Mouse (Mus musculus): ENCODE data around the gene Prkce. TPM values are rescaled to one million over a fixed set of nuclear protein-coding genes. Genes with fewer than 3 reads are reported as not detected.

Prkce gene
- polyA plus RNA-seq, 1 experiment from 2014 or later = 5.2 TPM

DNA sequence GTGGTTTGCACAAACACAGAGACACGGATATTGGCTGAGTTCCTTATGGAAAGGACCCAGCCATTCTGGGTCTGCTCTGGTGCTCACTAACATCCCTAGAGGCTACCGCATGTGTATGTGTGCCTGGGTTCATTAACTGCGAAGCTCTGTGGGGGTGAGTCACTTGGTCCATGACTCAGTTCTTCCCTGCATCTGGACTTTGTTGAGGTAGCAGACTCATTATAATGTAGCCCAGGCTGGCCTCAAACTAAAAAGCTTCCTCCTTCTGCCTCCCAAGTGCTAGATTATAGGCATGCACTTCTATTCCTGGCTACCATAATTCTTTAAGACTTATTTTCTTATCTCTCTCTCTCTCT lies 286.7 kb downstream of the Prkce start:
- Histone ChIP-seq H3K9ac (ENCODE audit: low read depth, low read length) (no peak overlapping the region), H3K9me3 (ENCODE audit: control insufficient read depth) (no peaks in the 10 kb centered on the region), H3K36me3 (ENCODE audit: control insufficient read depth, insufficient read depth) (no peaks in the 10 kb centered on the region), H3K4me2 (replicated peaks; ENCODE audit: low read depth) (peak overlapping the region; percentile 21; the same call in 1 of the 2 replicates), H3K4me3 (ENCODE audit: low read depth, low read length) (no peak overlapping the region), H3K27me3 (replicated peaks; ENCODE audit: control insufficient read depth, insufficient read depth, low read length) (no peaks in the 10 kb centered on the region), H3K27ac (ENCODE audit: low read depth, low read length) (0 out of 2 replicates have a peak overlapping the region, but pooled peaks have one; percentile 1), H3K4me1 (replicated peaks; ENCODE audit: control insufficient read depth, insufficient read depth, low read length) (no peaks in the 10 kb centered on the region)
- TF ChIP-seq CTCF (IDR thresholded peaks at IDR 0.05; ENCODE audit: low read depth) = no peak
- WGBS = 63% methylated on average over 3 of the region's 3 CpGs
- ATAC-seq = no peak

DNA sequence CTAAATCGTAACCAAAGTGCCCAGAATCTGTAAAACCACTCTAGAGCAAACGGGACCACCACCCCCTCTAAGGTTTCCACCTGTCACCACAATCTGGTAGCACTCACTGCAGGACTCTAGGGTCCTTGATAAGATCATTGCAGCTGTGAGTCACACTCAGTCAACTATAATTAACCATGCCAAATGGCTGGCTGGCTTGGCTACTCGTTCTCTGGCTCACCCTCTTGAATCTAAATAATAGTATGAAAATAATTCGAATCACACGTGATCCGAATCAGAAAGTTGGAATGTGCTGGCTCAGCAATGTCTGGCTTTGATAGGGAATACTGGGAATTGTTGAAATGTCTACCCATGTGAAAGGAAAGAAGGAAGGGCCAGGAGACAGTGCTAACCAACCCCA lies 288.9 kb downstream of the Prkce start:
- Histone ChIP-seq H3K4me2 (replicated peaks; ENCODE audit: low read depth) (no peak overlapping the region), H3K9ac (ENCODE audit: low read depth, low read length) (no peak overlapping the region), H3K4me3 (ENCODE audit: low read depth, low read length) (no peak overlapping the region), H3K36me3 (ENCODE audit: control insufficient read depth, insufficient read depth) (no peaks in the 10 kb centered on the region), H3K27me3 (replicated peaks; ENCODE audit: control insufficient read depth, insufficient read depth, low read length) (no peaks in the 10 kb centered on the region), H3K9me3 (ENCODE audit: control insufficient read depth) (no peaks in the 10 kb centered on the region), H3K27ac (ENCODE audit: low read depth, low read length) (no peak overlapping the region), H3K4me1 (replicated peaks; ENCODE audit: control insufficient read depth, insufficient read depth, low read length) (no peaks in the 10 kb centered on the region)
- ATAC-seq = no peak
- 78% methylated on average over 6 of the region's 6 CpGs for WGBS
- no peak for TF ChIP-seq CTCF (IDR thresholded peaks at IDR 0.05; ENCODE audit: low read depth)

DNA sequence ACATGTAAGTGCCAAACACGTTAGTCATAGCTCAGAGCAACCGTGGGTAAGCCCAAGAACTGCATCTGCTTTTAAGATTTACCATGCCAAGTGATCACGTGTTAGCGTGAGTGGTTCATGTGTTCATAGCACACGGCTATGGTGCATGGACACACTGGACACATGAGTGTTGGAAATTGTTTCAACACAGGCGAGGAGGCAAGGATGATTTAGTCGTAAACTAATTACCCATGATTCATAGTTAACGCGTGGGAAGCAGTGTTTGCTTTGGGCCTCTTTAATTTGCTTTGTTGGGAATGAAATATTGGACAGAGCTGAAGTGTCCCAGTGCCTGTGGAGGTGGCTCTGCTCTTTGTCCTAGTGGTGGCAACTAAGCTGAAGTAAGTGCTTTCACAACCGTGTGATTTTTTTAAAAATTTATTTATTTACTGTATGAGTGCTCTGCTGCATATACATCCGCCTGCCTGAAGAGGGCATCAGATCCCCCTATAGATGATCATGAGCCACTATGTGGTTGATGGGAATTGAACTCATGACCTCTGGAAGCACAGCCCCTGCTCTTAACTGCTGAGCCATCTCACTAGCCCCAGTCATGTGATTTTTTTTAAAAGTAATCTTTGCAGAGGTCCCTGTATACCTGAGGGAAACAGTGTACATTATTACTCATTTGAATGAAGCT lies 290.9 kb downstream of the Prkce start:
- Histone ChIP-seq H3K27me3 (replicated peaks; ENCODE audit: control insufficient read depth, insufficient read depth, low read length) (no peaks in the 10 kb centered on the region), H3K4me2 (replicated peaks; ENCODE audit: low read depth) (no peak overlapping the region), H3K27ac (ENCODE audit: low read depth, low read length) (no peak overlapping the region), H3K4me3 (ENCODE audit: low read depth, low read length) (no peak overlapping the region), H3K9ac (ENCODE audit: low read depth, low read length) (no peak overlapping the region), H3K4me1 (replicated peaks; ENCODE audit: control insufficient read depth, insufficient read depth, low read length) (no peaks in the 10 kb centered on the region), H3K9me3 (ENCODE audit: control insufficient read depth) (no peaks in the 10 kb centered on the region), H3K36me3 (ENCODE audit: control insufficient read depth, insufficient read depth) (no peaks in the 10 kb centered on the region)
- peak; percentile 71 for ATAC-seq
- peak; percentile 59 for TF ChIP-seq CTCF (IDR thresholded peaks at IDR 0.05; ENCODE audit: low read depth)
- 56% methylated on average over 11 of the region's 11 CpGs for WGBS

DNA sequence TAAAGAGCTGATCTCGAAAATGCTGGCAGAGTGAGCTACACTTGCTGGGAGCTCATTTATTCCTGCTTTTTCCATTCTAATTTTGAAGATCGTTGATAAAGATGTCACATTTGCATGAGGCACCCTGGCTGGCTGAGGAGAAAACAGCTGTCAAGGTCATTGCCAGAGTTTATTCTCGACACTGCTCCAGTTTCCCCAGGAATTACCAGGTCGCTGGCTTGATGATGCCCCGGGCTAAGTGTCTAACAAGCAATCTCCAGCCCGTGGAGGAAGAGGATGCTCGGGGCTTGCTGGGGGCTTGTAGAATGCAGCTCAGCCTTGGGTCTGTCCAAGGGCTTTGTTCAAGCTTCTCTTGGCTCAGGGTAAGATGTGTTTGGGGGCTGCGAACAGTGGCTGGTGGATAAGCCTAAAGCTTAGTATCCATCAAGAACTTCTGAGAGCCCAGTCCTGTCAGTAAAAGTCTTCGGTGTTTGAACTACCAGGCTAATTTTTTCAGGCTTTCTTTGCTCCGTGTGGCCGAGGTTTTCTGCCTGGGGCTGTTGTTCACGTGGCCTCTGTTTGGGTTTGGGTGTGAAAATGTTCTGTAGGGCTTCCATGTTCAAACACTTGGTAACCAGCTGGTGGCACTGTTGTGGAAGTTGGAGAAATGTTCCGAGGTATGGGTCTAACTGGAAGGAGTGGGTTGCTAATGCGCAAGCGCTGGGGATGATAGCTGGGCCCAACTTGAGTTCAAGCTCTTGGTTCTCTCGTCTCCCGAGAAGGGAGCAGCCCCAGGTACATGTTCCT lies 293.3 kb downstream of the Prkce start:
- H3K9ac ChIP-seq (ENCODE audit: low read depth, low read length) = no peak overlapping the region
- H3K4me3 ChIP-seq (ENCODE audit: low read depth, low read length) = no peak overlapping the region
- WGBS = 80% methylated on average over 17 of the region's 17 CpGs
- no peak overlapping the region for H3K4me2 ChIP-seq (replicated peaks; ENCODE audit: low read depth)
- H3K27ac ChIP-seq (ENCODE audit: low read depth, low read length) = no peak overlapping the region
- TF ChIP-seq CTCF (IDR thresholded peaks at IDR 0.05; ENCODE audit: low read depth) = peak; percentile 53
- no peaks in the 10 kb centered on the region for H3K9me3 ChIP-seq (ENCODE audit: control insufficient read depth)
- H3K36me3 ChIP-seq (ENCODE audit: control insufficient read depth, insufficient read depth) = no peaks in the 10 kb centered on the region
- H3K4me1 ChIP-seq (replicated peaks; ENCODE audit: control insufficient read depth, insufficient read depth, low read length) = no peaks in the 10 kb centered on the region
- no peak for ATAC-seq
- H3K27me3 ChIP-seq (replicated peaks; ENCODE audit: control insufficient read depth, insufficient read depth, low read length) = no peaks in the 10 kb centered on the region

DNA sequence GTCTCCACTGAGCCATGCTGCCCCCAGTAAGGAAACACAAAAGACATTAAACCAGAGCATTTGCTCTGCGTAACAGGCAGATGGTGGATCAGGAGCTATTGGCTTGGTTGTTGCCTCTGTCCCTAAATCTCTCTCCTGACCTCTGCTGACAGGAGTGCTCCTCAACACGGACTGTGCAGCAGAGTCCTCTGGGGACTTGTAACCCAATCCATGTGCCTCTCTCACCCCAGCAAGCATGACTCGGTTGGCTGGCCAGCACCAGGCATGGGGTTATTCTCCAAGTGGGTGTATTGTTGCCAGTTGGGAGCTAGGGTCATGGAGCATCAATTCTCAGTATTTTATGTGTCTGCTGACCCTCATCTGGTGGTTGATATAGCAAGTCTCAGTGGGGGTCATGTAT lies 295.8 kb downstream of the Prkce start:
- no peak overlapping the region for H3K4me3 ChIP-seq (ENCODE audit: low read depth, low read length)
- no peak overlapping the region for H3K9ac ChIP-seq (ENCODE audit: low read depth, low read length)
- H3K9me3 ChIP-seq (ENCODE audit: control insufficient read depth) = no peaks in the 10 kb centered on the region
- ATAC-seq = no peak
- no peak overlapping the region for H3K27ac ChIP-seq (ENCODE audit: low read depth, low read length)
- H3K27me3 ChIP-seq (replicated peaks; ENCODE audit: control insufficient read depth, insufficient read depth, low read length) = no peaks in the 10 kb centered on the region
- H3K4me2 ChIP-seq (replicated peaks; ENCODE audit: low read depth) = no peak overlapping the region
- peaks cover 7% of the 10 kb centered on the region; the same call in 1 of the 2 replicates for H3K4me1 ChIP-seq (replicated peaks; ENCODE audit: control insufficient read depth, insufficient read depth, low read length)
- no peak for TF ChIP-seq CTCF (IDR thresholded peaks at IDR 0.05; ENCODE audit: low read depth)
- no peaks in the 10 kb centered on the region for H3K36me3 ChIP-seq (ENCODE audit: control insufficient read depth, insufficient read depth)
- 78% methylated on average over 3 of the region's 3 CpGs for WGBS

DNA sequence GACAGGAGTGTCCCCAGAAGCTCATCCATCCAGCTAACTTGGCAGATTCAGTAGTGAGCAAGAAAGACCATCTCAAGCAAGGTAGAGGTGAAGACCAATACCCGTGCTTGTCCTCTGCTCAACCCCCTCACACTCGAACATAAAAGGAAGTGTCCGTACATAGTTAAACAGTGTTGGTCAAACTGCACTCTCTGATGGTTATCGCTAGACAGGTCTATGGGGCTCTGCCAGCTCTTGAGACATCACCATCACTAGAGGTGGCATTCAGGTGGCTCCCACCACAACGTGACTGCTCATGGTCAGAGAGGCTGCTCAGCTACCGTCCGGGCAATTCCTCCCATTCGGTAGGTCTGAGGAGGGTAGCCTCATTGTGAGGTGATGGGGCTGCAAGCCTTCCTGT lies 296.6 kb downstream of the Prkce start:
- Histone ChIP-seq H3K4me1 (replicated peaks; ENCODE audit: control insufficient read depth, insufficient read depth, low read length) (peaks cover 7% of the 10 kb centered on the region; the same call in 1 of the 2 replicates), H3K4me3 (ENCODE audit: low read depth, low read length) (no peak overlapping the region), H3K9me3 (ENCODE audit: control insufficient read depth) (no peaks in the 10 kb centered on the region), H3K4me2 (replicated peaks; ENCODE audit: low read depth) (no peak overlapping the region), H3K27me3 (replicated peaks; ENCODE audit: control insufficient read depth, insufficient read depth, low read length) (no peaks in the 10 kb centered on the region), H3K9ac (ENCODE audit: low read depth, low read length) (no peak overlapping the region), H3K27ac (ENCODE audit: low read depth, low read length) (no peak overlapping the region), H3K36me3 (ENCODE audit: control insufficient read depth, insufficient read depth) (no peaks in the 10 kb centered on the region)
- ATAC-seq = no peak
- no peak for TF ChIP-seq CTCF (IDR thresholded peaks at IDR 0.05; ENCODE audit: low read depth)
- 70% methylated on average over 8 of the region's 8 CpGs for WGBS
